Mouse (Mus musculus): Measurements from ENCODE around the gene Tmem179b. TPM values are rescaled to one million over a fixed set of nuclear protein-coding genes. Genes with fewer than 3 reads are reported as not detected.

Tmem179b gene
- polyA plus RNA-seq, 1 experiment from 2014 or later, result 32.4 TPM

DNA sequence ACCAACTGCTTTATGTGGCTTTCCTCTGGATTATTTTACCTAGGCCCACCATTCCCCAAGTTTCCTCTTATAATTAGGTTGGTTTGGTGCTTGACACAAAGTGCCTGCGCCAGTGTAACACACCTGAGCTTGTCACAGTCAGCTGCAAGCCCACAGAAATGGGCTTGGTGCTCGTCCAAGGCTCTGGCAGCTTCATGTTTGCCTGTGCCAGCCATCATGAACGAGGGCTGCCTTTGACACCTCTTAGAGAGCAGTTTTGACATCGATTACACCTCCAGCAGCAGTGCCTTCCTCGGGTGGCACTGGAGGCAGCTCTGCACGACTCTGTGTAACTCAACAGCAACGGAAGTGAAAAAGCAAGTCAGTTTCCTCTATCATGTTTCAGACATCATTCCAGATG is 15.9 kb upstream of the Tmem179b start:
- ATAC-seq (ENCODE audit: low FRiP score, low TSS enrichment), result no peak
- H3K4me2 ChIP-seq (ENCODE audit: low read length), result no peak overlapping the region
- DNase-seq, result no peak

DNA sequence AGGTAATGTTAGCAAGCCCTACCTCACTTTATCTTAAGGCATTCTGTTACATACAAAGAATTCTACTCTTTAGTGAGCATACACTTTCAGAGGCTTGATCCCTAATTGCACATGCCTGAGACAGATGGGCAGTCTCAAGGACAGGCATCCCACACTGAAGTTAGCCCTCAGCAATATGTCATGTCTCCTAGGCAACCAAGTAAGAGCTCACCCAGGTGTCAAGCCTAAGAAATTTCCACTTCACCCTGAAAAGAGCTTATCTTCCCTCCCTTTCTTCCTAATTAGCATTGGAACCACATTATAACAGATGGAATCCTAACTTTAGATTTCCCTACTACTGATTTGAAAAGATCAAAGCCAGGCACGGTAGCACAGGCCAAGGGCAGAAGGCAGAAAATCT is 14.9 kb upstream of the Tmem179b start:
- no peak overlapping the region for H3K4me3 ChIP-seq (replicated peaks; ENCODE audit: low read depth, low read length)
- peak overlapping the region; percentile 67 for H3K27ac ChIP-seq (replicated peaks; ENCODE audit: low read depth, low read length)
- no peaks in the 10 kb centered on the region for H3K27me3 ChIP-seq (ENCODE audit: control insufficient read depth, insufficient read depth, low read length)
- no peak for ATAC-seq (ENCODE audit: low FRiP score, low TSS enrichment)
- peaks cover 13% of the 10 kb centered on the region; the same call in 1 of the 2 replicates for H3K4me1 ChIP-seq (ENCODE audit: control insufficient read depth, insufficient read depth, low read length)
- no peak overlapping the region for H3K9ac ChIP-seq (replicated peaks; ENCODE audit: low read length)
- H3K4me2 ChIP-seq (ENCODE audit: low read length), result no peak overlapping the region
- WGBS, result 20% methylated on average over 1 of the region's 1 CpGs
- H3K36me3 ChIP-seq (ENCODE audit: control insufficient read depth, insufficient read depth, low read length), result peaks cover 18% of the 10 kb centered on the region
- no peaks in the 10 kb centered on the region for H3K9me3 ChIP-seq (ENCODE audit: control insufficient read depth, low read length)
- DNase-seq, result no peak

More for the DNA sequence above, 15.9 kb upstream of the Tmem179b start:
- Histone ChIP-seq H3K4me3 (replicated peaks; ENCODE audit: low read depth, low read length) (no peak overlapping the region), H3K4me1 (ENCODE audit: control insufficient read depth, insufficient read depth, low read length) (peaks cover 13% of the 10 kb centered on the region; the same call in 1 of the 2 replicates), H3K36me3 (ENCODE audit: control insufficient read depth, insufficient read depth, low read length) (peaks cover 28% of the 10 kb centered on the region), H3K27ac (replicated peaks; ENCODE audit: low read depth, low read length) (no peak overlapping the region), H3K9me3 (ENCODE audit: control insufficient read depth, low read length) (no peaks in the 10 kb centered on the region), H3K27me3 (ENCODE audit: control insufficient read depth, insufficient read depth, low read length) (no peaks in the 10 kb centered on the region), H3K9ac (replicated peaks; ENCODE audit: low read length) (no peak overlapping the region)
- WGBS, result 91% methylated on average over 7 of the region's 7 CpGs

DNA sequence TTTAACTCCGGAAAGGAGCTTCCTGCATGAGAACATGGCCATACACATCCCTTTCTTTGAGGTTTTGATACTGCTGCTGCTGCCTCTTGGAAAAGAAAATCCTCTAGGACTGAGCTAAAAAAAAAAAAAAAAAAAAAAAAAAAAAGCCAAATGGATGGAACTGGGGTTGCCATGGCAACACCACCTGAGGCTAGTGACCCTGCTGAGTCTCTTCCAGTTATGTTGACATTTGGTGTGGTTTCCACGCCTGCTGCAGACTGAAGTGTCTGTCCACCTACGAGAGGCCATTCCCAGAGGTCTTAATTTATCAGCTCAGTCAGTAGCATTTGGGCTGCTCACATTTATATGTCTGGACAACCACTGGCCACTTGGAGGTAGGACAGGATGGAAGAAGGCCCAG is 14.3 kb upstream of the Tmem179b start:
- Histone ChIP-seq H3K4me2 (ENCODE audit: low read length) (no peak overlapping the region; the same call in 1 of the 2 replicates), H3K27ac (replicated peaks; ENCODE audit: low read depth, low read length) (peak overlapping the region; percentile 67), H3K36me3 (ENCODE audit: control insufficient read depth, insufficient read depth, low read length) (peaks cover 15% of the 10 kb centered on the region), H3K9me3 (ENCODE audit: control insufficient read depth, low read length) (no peaks in the 10 kb centered on the region), H3K4me1 (ENCODE audit: control insufficient read depth, insufficient read depth, low read length) (peaks cover 13% of the 10 kb centered on the region; the same call in 1 of the 2 replicates), H3K4me3 (replicated peaks; ENCODE audit: low read depth, low read length) (no peak overlapping the region), H3K9ac (replicated peaks; ENCODE audit: low read length) (no peak overlapping the region), H3K27me3 (ENCODE audit: control insufficient read depth, insufficient read depth, low read length) (no peaks in the 10 kb centered on the region)
- 18% methylated on average over 3 of the region's 3 CpGs for WGBS
- no peak for ATAC-seq (ENCODE audit: low FRiP score, low TSS enrichment)
- peak; percentile 65 for DNase-seq

DNA sequence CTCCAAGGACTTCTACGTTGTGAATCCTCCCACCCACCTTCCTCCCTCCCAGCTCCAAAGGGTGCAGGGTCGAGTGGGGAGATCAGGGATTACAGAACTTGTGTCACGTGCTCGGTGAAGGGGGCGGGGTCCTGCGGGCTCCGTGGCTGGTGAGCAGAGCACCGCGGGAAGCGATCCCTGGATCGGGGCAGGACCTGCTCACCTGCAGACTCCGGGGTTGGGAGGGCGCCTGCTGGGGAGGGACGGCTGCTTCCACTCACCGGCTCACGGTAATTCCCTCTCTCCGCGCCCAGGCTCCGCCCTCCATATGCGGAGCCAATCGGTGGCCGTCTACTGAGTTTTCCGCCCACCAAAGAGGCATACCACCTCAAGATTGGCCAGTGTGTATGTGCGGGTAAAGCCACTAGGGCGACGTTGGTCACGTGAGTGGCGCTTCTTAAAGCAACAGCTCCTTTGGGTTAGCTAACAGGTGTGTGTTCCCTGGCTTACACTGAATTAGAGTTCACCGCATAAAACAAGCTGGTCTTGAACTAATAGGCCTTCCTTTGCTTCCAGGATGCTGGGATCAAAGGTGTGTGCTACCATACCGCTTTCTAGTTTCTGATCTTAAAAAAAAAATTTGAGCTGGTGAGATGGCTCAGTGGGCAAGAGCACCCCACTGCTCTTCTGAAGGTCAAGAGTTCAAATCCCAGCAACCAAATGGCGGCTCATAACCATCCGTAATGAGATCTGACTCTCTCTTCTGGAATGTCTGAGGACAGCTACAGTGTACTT is 11.9 kb upstream of the Tmem179b start, which contains the start of gene Taf6l:
Gene Taf6l (minus strand): TSS at position 410 of the 774 bp plus-strand sequence.
- 1% methylated on average over 32 of the region's 32 CpGs for WGBS
- Histone ChIP-seq H3K27ac (replicated peaks; ENCODE audit: low read depth, low read length) (peak within 1 kb of the TSS; percentile 75), H3K4me1 (ENCODE audit: control insufficient read depth, insufficient read depth, low read length) (peaks cover 13% of the 10 kb centered on the region; the same call in 1 of the 2 replicates), H3K9me3 (ENCODE audit: control insufficient read depth, low read length) (no peaks in the 10 kb centered on the region), H3K27me3 (ENCODE audit: control insufficient read depth, insufficient read depth, low read length) (no peaks in the 10 kb centered on the region), H3K4me3 (replicated peaks; ENCODE audit: low read depth, low read length) (peak within 1 kb of the TSS; percentile 75), H3K9ac (replicated peaks; ENCODE audit: low read length) (peak within 1 kb of the TSS; percentile 66), H3K4me2 (ENCODE audit: low read length) (peak within 1 kb of the TSS; percentile 69), H3K36me3 (ENCODE audit: control insufficient read depth, insufficient read depth, low read length) (peaks cover 26% of the 10 kb centered on the region)
- DNase-seq, result peak; percentile 96
- peak; percentile 99 for ATAC-seq (ENCODE audit: low FRiP score, low TSS enrichment)

DNA sequence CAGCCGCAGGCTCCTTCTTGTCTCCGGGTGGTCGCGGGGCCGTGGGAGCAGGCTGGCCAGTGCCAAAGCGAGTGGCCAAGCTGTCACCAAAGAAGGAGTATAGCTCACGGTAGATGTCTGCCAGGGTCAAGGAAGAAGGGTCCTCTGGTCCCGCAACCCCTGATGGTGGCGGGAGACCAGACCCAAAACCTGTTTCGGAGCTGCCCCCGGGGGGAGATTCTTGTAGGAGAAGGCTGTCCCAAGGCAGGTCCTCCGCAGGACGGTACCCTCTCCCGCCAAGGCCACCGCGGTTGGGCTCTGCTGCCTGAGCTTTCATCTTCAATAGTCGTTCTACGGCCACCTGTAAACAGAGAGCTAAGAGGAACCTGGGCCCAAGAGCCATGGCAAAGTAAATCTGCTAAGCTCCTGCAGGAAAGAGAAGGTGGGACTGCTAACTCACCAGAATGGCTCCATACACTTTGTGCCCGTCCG is 719 bp upstream of the Tmem179b start:
- ATAC-seq (ENCODE audit: low FRiP score, low TSS enrichment), result no peak; the same call in 1 of the 2 replicates

DNA sequence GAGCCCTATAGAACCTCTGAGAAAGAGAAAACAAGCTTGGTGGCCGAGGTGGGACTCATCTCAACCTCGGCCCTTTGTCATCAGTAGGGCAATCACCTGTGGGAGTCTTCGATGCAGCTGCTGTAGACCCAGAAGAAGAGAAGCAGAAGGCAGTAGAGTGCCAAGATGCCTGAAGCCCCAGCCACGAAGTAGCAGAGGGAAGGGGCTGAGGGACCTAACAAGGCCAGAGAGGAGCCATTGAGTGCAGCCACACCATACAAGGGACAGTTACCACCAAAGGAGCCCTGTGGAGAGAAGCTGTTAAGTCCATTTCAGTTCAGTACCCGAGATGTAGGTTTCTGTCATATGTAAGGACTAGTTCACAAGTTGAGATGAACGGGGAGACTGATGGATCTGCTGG is 858 bp downstream of the Tmem179b start:
- Histone ChIP-seq H3K9ac (replicated peaks; ENCODE audit: low read length) (peak overlapping the region; percentile 78; the same call in 1 of the 2 replicates), H3K36me3 (ENCODE audit: control insufficient read depth, insufficient read depth, low read length) (peaks cover 51% of the 10 kb centered on the region), H3K27ac (replicated peaks; ENCODE audit: low read depth, low read length) (no peak overlapping the region), H3K4me3 (replicated peaks; ENCODE audit: low read depth, low read length) (peak overlapping the region; percentile 64), H3K27me3 (ENCODE audit: control insufficient read depth, insufficient read depth, low read length) (no peaks in the 10 kb centered on the region), H3K9me3 (ENCODE audit: control insufficient read depth, low read length) (no peaks in the 10 kb centered on the region), H3K4me1 (ENCODE audit: control insufficient read depth, insufficient read depth, low read length) (peaks cover 34% of the 10 kb centered on the region), H3K4me2 (ENCODE audit: low read length) (peak overlapping the region; percentile 100)
- whole genome bisulfite sequencing, result 57% methylated on average over 6 of the region's 6 CpGs
- ATAC-seq (ENCODE audit: low FRiP score, low TSS enrichment) (no peak), DNase-seq (no peak)

More for the DNA sequence above, 719 bp upstream of the Tmem179b start:
- Histone ChIP-seq H3K27ac (replicated peaks; ENCODE audit: low read depth, low read length) (peak overlapping the region; percentile 99), H3K36me3 (ENCODE audit: control insufficient read depth, insufficient read depth, low read length) (peaks cover 42% of the 10 kb centered on the region), H3K4me3 (replicated peaks; ENCODE audit: low read depth, low read length) (peak overlapping the region; percentile 64), H3K27me3 (ENCODE audit: control insufficient read depth, insufficient read depth, low read length) (no peaks in the 10 kb centered on the region), H3K9me3 (ENCODE audit: control insufficient read depth, low read length) (no peaks in the 10 kb centered on the region), H3K4me1 (ENCODE audit: control insufficient read depth, insufficient read depth, low read length) (peaks cover 34% of the 10 kb centered on the region), H3K4me2 (ENCODE audit: low read length) (peak overlapping the region; percentile 100), H3K9ac (replicated peaks; ENCODE audit: low read length) (peak overlapping the region; percentile 78)
- 5% methylated on average over 20 of the region's 20 CpGs for WGBS
- no peak for DNase-seq

DNA sequence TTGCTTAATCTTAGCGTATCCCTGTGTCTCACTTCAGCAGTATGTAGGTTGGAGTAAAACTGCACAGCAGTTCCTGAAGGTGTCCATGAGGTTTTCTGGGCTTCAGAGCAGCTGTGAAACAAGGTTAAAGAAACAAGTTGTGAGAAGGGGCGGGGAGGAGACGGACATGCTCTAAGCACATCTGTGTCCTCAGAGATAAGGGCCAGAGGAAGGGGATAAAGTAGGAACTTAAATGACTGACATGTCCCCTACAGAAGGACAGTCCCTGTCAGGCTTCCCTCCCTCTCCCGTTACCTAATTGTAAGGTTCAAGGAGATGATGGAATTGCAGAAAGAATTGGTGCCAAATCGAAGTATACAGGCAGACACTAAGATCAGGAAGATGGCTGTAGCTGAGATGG is 1.3 kb downstream of the Tmem179b start:
- H3K4me2 ChIP-seq (ENCODE audit: low read length), result peak overlapping the region; percentile 100
- H3K36me3 ChIP-seq (ENCODE audit: control insufficient read depth, insufficient read depth, low read length), result peaks cover 51% of the 10 kb centered on the region

DNA sequence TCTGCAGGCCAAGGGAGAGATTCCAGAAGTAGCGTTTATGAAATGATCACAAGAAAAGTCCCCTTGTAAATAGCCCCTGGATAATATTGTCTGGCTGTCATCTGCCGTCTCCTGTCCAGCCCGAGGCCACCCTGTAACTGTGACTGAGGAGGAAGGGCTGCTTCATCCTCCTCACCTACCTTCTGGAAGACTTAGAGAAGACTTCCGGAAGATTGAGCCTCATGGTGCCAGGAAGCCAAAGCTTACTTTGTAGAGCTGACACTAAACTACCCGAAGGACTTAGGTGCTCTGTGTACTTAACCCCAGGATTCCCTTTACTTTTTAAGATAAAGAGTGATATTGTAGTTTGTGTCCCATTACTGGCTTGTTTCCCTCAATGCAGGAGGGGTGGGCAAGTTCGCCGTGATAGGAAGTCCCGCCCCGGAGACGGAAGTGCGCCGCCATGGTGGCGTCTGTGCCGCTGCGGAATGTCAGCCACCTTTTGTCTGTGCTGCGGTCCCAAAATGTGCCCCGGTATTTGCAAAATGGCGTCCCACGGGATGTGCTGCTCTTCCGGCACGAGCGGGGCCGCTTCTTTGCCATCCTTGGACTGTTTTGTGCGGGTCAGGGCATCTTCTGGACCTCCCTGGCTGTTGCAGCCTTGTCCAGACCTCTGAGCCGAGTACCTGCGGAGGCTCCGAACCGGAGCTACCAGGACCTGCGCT is 3.5 kb downstream of the Tmem179b start, which contains the start of gene Tmem223:
Gene Tmem223 (plus strand): TSS at position 430 of the 704 bp plus-strand sequence.
- Histone ChIP-seq H3K27ac (replicated peaks; ENCODE audit: low read depth, low read length) (peak within 1 kb of the TSS; percentile 88), H3K4me1 (ENCODE audit: control insufficient read depth, insufficient read depth, low read length) (peaks cover 33% of the 10 kb centered on the region), H3K27me3 (ENCODE audit: control insufficient read depth, insufficient read depth, low read length) (no peaks in the 10 kb centered on the region), H3K36me3 (ENCODE audit: control insufficient read depth, insufficient read depth, low read length) (peaks cover 71% of the 10 kb centered on the region), H3K4me2 (ENCODE audit: low read length) (peak within 1 kb of the TSS; percentile 68), H3K9ac (replicated peaks; ENCODE audit: low read length) (peak within 1 kb of the TSS; percentile 84), H3K9me3 (ENCODE audit: control insufficient read depth, low read length) (no peaks in the 10 kb centered on the region), H3K4me3 (replicated peaks; ENCODE audit: low read depth, low read length) (peak within 1 kb of the TSS; percentile 78)
- WGBS, result 19% methylated on average over 29 of the region's 29 CpGs
- DNase-seq, result peak; percentile 88
- ATAC-seq (ENCODE audit: low FRiP score, low TSS enrichment), result peak; percentile 55; the same call in 1 of the 2 replicates

More for the DNA sequence above, 1.3 kb downstream of the Tmem179b start:
- no peak overlapping the region for H3K27ac ChIP-seq (replicated peaks; ENCODE audit: low read depth, low read length)
- no peak for ATAC-seq (ENCODE audit: low FRiP score, low TSS enrichment)
- peaks cover 34% of the 10 kb centered on the region for H3K4me1 ChIP-seq (ENCODE audit: control insufficient read depth, insufficient read depth, low read length)
- H3K9ac ChIP-seq (replicated peaks; ENCODE audit: low read length), result no peak overlapping the region
- H3K4me3 ChIP-seq (replicated peaks; ENCODE audit: low read depth, low read length), result peak overlapping the region; percentile 10; the same call in 1 of the 2 replicates
- DNase-seq, result no peak
- H3K27me3 ChIP-seq (ENCODE audit: control insufficient read depth, insufficient read depth, low read length), result no peaks in the 10 kb centered on the region
- H3K9me3 ChIP-seq (ENCODE audit: control insufficient read depth, low read length), result no peaks in the 10 kb centered on the region
- 91% methylated on average over 5 of the region's 5 CpGs for WGBS
